Mouse (Mus musculus): ENCODE results near the gene Sema3e. TPM values are rescaled to one million over a fixed set of nuclear protein-coding genes. Genes with fewer than 3 reads are reported as not detected.

Gene Sema3e
- total and polyA plus RNA-seq, 3 experiments: not detected

- H3K27me3 ChIP-seq (replicated peaks): no peaks in the 10 kb centered on the region
- H3K79me2 ChIP-seq (replicated peaks; ENCODE audit: control insufficient read depth, extremely low read depth, insufficient read depth, poor library complexity, severe bottlenecking): no peaks in the 10 kb centered on the region
- H3K27ac ChIP-seq (ENCODE audit: insufficient read depth, low read depth): no peak overlapping the region
- in situ Hi-C loops (cut with MboI; ENCODE audit: low pct_ligation_motif_present, low pct_unique_long_range_greater_than_20kb, low sequenced_read_pairs): no loop called here
- no peak overlapping the region for H3K4me2 ChIP-seq (ENCODE audit: insufficient read depth, low read depth, poor library complexity, severe bottlenecking)
- DNase-seq (ENCODE audit: extremely low read depth): no peak
- no peak overlapping the region for H3K4me3 ChIP-seq (replicated peaks in 1 of 3; ENCODE audit: low read depth in 2 of 3, low read length in 2 of 3, poor library complexity in 1 of 3)
- H3K9me3 ChIP-seq (replicated peaks; ENCODE audit: low read length): peaks cover 26% of the 10 kb centered on the region
- dilution Hi-C loops (cut with MboI; ENCODE audit: extremely low pct_ligation_motif_present, extremely low pct_unique_long_range_greater_than_20kb, low sequenced_read_pairs): no loop called here
- H3K36me3 ChIP-seq (replicated peaks in 1 of 2; ENCODE audit: control insufficient read depth in 1 of 2, insufficient read depth in 1 of 2, low read length in 1 of 2): no peaks in the 10 kb centered on the region
- TF ChIP-seq NRF1 (IDR thresholded peaks at IDR 0.05; ENCODE audit: low read depth, low read length) (no peak), ZC3H11A (IDR thresholded peaks at IDR 0.05; ENCODE audit: low read depth, low read length) (no peak), CHD2 (IDR thresholded peaks at IDR 0.05; ENCODE audit: low read length) (no peak), PAX5 (IDR thresholded peaks at IDR 0.05; ENCODE audit: low read length) (no peak), BHLHE40 (IDR thresholded peaks at IDR 0.05; ENCODE audit: low read depth, low read length) (no peak), HCFC1 (IDR thresholded peaks at IDR 0.05; ENCODE audit: low read depth, low read length) (no peak), JUN (IDR thresholded peaks at IDR 0.05; ENCODE audit: insufficient read depth, low read depth, low read length) (no peak), JUND (conservative IDR thresholded peaks at IDR 0.05; ENCODE audit: low read depth, low read length) (no peak), CHD1 (IDR thresholded peaks at IDR 0.05; ENCODE audit: low read depth, low read length) (no peak), ZKSCAN1 (IDR thresholded peaks at IDR 0.05; ENCODE audit: borderline replicate concordance, low read depth, low read length) (no peak)
- no peak overlapping the region for H3K9ac ChIP-seq (ENCODE audit: insufficient read depth, low read depth)
- no peaks in the 10 kb centered on the region for H3K4me1 ChIP-seq (ENCODE audit: control insufficient read depth in 1 of 2, insufficient read depth in 2 of 2)
Measured at GRCm38 (mm10) chr5:14062918-14063481, 37.9 kb downstream of the Sema3e start.

- Histone ChIP-seq H3K79me2 (replicated peaks; ENCODE audit: control insufficient read depth, extremely low read depth, insufficient read depth, poor library complexity, severe bottlenecking) (no peaks in the 10 kb centered on the region), H3K9me3 (replicated peaks; ENCODE audit: low read length) (peaks cover 22% of the 10 kb centered on the region), H3K27me3 (replicated peaks) (no peaks in the 10 kb centered on the region), H3K27ac (ENCODE audit: insufficient read depth, low read depth) (no peak overlapping the region), H3K4me3 (replicated peaks in 1 of 3; ENCODE audit: low read depth in 2 of 3, low read length in 2 of 3, poor library complexity in 1 of 3) (no peak overlapping the region), H3K36me3 (replicated peaks in 1 of 2; ENCODE audit: control insufficient read depth in 1 of 2, insufficient read depth in 1 of 2, low read length in 1 of 2) (no peaks in the 10 kb centered on the region), H3K4me2 (ENCODE audit: insufficient read depth, low read depth, poor library complexity, severe bottlenecking) (no peak overlapping the region), H3K9ac (ENCODE audit: insufficient read depth, low read depth) (no peak overlapping the region), H3K4me1 (ENCODE audit: control insufficient read depth in 1 of 2, insufficient read depth in 2 of 2) (no peaks in the 10 kb centered on the region)
- DNase-seq (ENCODE audit: extremely low read depth): no peak
- dilution Hi-C loops (cut with MboI; ENCODE audit: extremely low pct_ligation_motif_present, extremely low pct_unique_long_range_greater_than_20kb, low sequenced_read_pairs) (no loop called here), in situ Hi-C loops (cut with MboI; ENCODE audit: low pct_ligation_motif_present, low pct_unique_long_range_greater_than_20kb, low sequenced_read_pairs) (no loop called here)
- no peak for TF ChIP-seq ELF1 (IDR thresholded peaks at IDR 0.05; ENCODE audit: low read depth, low read length)
- no peak for TF ChIP-seq TBP (conservative IDR thresholded peaks at IDR 0.05; ENCODE audit: low read depth, low read length)
- TF ChIP-seq USF1 (IDR thresholded peaks at IDR 0.05; ENCODE audit: low read depth, low read length): no peak
- no peak for TF ChIP-seq JUND (conservative IDR thresholded peaks at IDR 0.05; ENCODE audit: low read depth, low read length)
- TF ChIP-seq ZKSCAN1 (IDR thresholded peaks at IDR 0.05; ENCODE audit: borderline replicate concordance, low read depth, low read length): no peak
- no peak for TF ChIP-seq RCOR1 (conservative IDR thresholded peaks at IDR 0.05; ENCODE audit: low read depth, low read length)
- TF ChIP-seq ETS1 (conservative IDR thresholded peaks at IDR 0.05; ENCODE audit: low read depth, low read length): no peak
Measured at GRCm38 (mm10) chr5:14073152-14073551, 48.1 kb downstream of the Sema3e start.

Data from CH12.LX (cell line).